Mouse (Mus musculus): ENCODE measurements around the gene Mpp1. TPM values are rescaled to one million over a fixed set of nuclear protein-coding genes. Genes with fewer than 3 reads are reported as not detected.

The Mpp1 gene
- polyA plus RNA-seq, 1 experiment from 2014 or later = 32.6 TPM

GRCm38 (mm10) chrX:75128333-75128980 is 2.4 kb downstream of the Mpp1 start:
- no peaks in the 10 kb centered on the region for H3K36me3 ChIP-seq
- no peak for ATAC-seq (ENCODE audit: low FRiP score)
- no peaks in the 10 kb centered on the region for H3K4me1 ChIP-seq
- no peak overlapping the region for H3K4me2 ChIP-seq
- no peak overlapping the region for H3K4me3 ChIP-seq (replicated peaks)
- H3K27ac ChIP-seq (replicated peaks) = no peak overlapping the region
- no peaks in the 10 kb centered on the region for H3K9me3 ChIP-seq (replicated peaks)
- H3K9ac ChIP-seq (replicated peaks) = no peak overlapping the region
- H3K27me3 ChIP-seq (replicated peaks) = no peaks in the 10 kb centered on the region

- Histone ChIP-seq H3K27me3 (replicated peaks) (no peaks in the 10 kb centered on the region), H3K4me3 (replicated peaks) (no peak overlapping the region), H3K36me3 (no peaks in the 10 kb centered on the region), H3K9ac (replicated peaks) (no peak overlapping the region), H3K4me1 (no peaks in the 10 kb centered on the region), H3K27ac (replicated peaks) (no peak overlapping the region), H3K4me2 (no peak overlapping the region), H3K9me3 (replicated peaks) (no peaks in the 10 kb centered on the region)
- ATAC-seq (ENCODE audit: low FRiP score) = no peak
These were observed 3.9 kb downstream of the Mpp1 start for GRCm38 (mm10) chrX:75126893-75127292.

GRCm38 (mm10) chrX:75125606-75126005 is 5.2 kb downstream of the Mpp1 start:
- Histone ChIP-seq H3K9me3 (replicated peaks) (no peaks in the 10 kb centered on the region), H3K4me1 (no peaks in the 10 kb centered on the region), H3K36me3 (no peaks in the 10 kb centered on the region), H3K4me2 (no peak overlapping the region), H3K27ac (replicated peaks) (no peak overlapping the region), H3K27me3 (replicated peaks) (no peaks in the 10 kb centered on the region), H3K4me3 (replicated peaks) (no peak overlapping the region), H3K9ac (replicated peaks) (no peak overlapping the region)
- WGBS = 87% methylated on average over 3 of the region's 3 CpGs
- ATAC-seq (ENCODE audit: low FRiP score) = no peak

GRCm38 (mm10) chrX:75115550-75115949 is 15.3 kb downstream of the Mpp1 start:
- no peak for ATAC-seq (ENCODE audit: low FRiP score)
- H3K4me1 ChIP-seq = no peaks in the 10 kb centered on the region
- no peaks in the 10 kb centered on the region for H3K9me3 ChIP-seq (replicated peaks)
- no peaks in the 10 kb centered on the region for H3K27me3 ChIP-seq (replicated peaks)
- H3K9ac ChIP-seq (replicated peaks) = no peak overlapping the region
- H3K4me3 ChIP-seq (replicated peaks) = no peak overlapping the region
- no peak overlapping the region for H3K27ac ChIP-seq (replicated peaks)
- H3K4me2 ChIP-seq = no peak overlapping the region
- peaks cover 2% of the 10 kb centered on the region; the same call in 1 of the 2 replicates for H3K36me3 ChIP-seq

GRCm38 (mm10) chrX:75102293-75102692 is 28.5 kb downstream of the Mpp1 start:
- Histone ChIP-seq H3K36me3 (peaks cover 14% of the 10 kb centered on the region), H3K4me2 (no peak overlapping the region), H3K9me3 (replicated peaks) (no peaks in the 10 kb centered on the region), H3K9ac (replicated peaks) (no peak overlapping the region), H3K27ac (replicated peaks) (no peak overlapping the region), H3K27me3 (replicated peaks) (no peaks in the 10 kb centered on the region), H3K4me1 (0 out of 2 replicates have a peak, but pooled peaks cover 5% of the 10 kb centered on the region), H3K4me3 (replicated peaks) (no peak overlapping the region)
- no peak for ATAC-seq (ENCODE audit: low FRiP score)
- WGBS = 95% methylated on average over 6 of the region's 6 CpGs

- H3K4me1 ChIP-seq = 0 out of 2 replicates have a peak, but pooled peaks cover 9% of the 10 kb centered on the region
- H3K36me3 ChIP-seq = no peaks in the 10 kb centered on the region
- WGBS = 90% methylated on average over 8 of the region's 8 CpGs
- no peak for ATAC-seq (ENCODE audit: low FRiP score)
- H3K4me2 ChIP-seq = no peak overlapping the region
- no peaks in the 10 kb centered on the region for H3K27me3 ChIP-seq (replicated peaks)
- no peak overlapping the region for H3K27ac ChIP-seq (replicated peaks)
- no peak overlapping the region for H3K4me3 ChIP-seq (replicated peaks)
- no peak overlapping the region for H3K9ac ChIP-seq (replicated peaks)
- no peaks in the 10 kb centered on the region for H3K9me3 ChIP-seq (replicated peaks)
These were observed 32.0 kb downstream of the Mpp1 start for GRCm38 (mm10) chrX:75098799-75099198.

GRCm38 (mm10) chrX:75096163-75096770 is 34.5 kb downstream of the Mpp1 start:
- 0 out of 2 replicates have a peak, but pooled peaks cover 9% of the 10 kb centered on the region for H3K4me1 ChIP-seq
- WGBS = 25% methylated on average over 23 of the region's 23 CpGs
- peak overlapping the region; percentile 56 for H3K4me3 ChIP-seq (replicated peaks)
- H3K27me3 ChIP-seq (replicated peaks) = no peaks in the 10 kb centered on the region
- peak overlapping the region; percentile 42 for H3K9ac ChIP-seq (replicated peaks)
- peak overlapping the region; percentile 73 for H3K27ac ChIP-seq (replicated peaks)
- ATAC-seq (ENCODE audit: low FRiP score) = peak; percentile 60
- H3K4me2 ChIP-seq = peak overlapping the region; percentile 57
- no peaks in the 10 kb centered on the region for H3K36me3 ChIP-seq
- no peaks in the 10 kb centered on the region for H3K9me3 ChIP-seq (replicated peaks)

GRCm38 (mm10) chrX:75095369-75096162 is 35.2 kb downstream of the Mpp1 start, which contains the start of gene Dkc1:
Gene Dkc1, plus strand, starts transcription at chrX:75095854.
- Histone ChIP-seq H3K27me3 (replicated peaks) (no peaks in the 10 kb centered on the region), H3K4me3 (replicated peaks) (peak within 1 kb of the TSS; percentile 56), H3K4me2 (peak within 1 kb of the TSS; percentile 57), H3K9me3 (replicated peaks) (no peaks in the 10 kb centered on the region), H3K9ac (replicated peaks) (peak within 1 kb of the TSS; percentile 42), H3K36me3 (no peaks in the 10 kb centered on the region), H3K4me1 (0 out of 2 replicates have a peak, but pooled peaks cover 9% of the 10 kb centered on the region), H3K27ac (replicated peaks) (peak within 1 kb of the TSS; percentile 73)
- 13% methylated on average over 29 of the region's 29 CpGs for WGBS
- peak; percentile 99 for ATAC-seq (ENCODE audit: low FRiP score)

- H3K4me2 ChIP-seq = peak overlapping the region; percentile 58
- no peak overlapping the region for H3K4me3 ChIP-seq (replicated peaks)
- ATAC-seq (ENCODE audit: low FRiP score) = peak; percentile 49; the same call in 1 of the 2 replicates
- no peaks in the 10 kb centered on the region for H3K4me1 ChIP-seq
- no peaks in the 10 kb centered on the region for H3K9me3 ChIP-seq (replicated peaks)
- H3K27me3 ChIP-seq (replicated peaks) = no peaks in the 10 kb centered on the region
- no peaks in the 10 kb centered on the region for H3K36me3 ChIP-seq
- no peak overlapping the region for H3K9ac ChIP-seq (replicated peaks)
- no peak overlapping the region for H3K27ac ChIP-seq (replicated peaks)
- 20% methylated on average over 1 of the region's 1 CpGs for WGBS
These were observed 45.2 kb downstream of the Mpp1 start for GRCm38 (mm10) chrX:75085654-75086053.

GRCm38 (mm10) chrX:75084774-75085508 is 45.9 kb downstream of the Mpp1 start, which contains the start of gene Gab3:
Gene Gab3, minus strand, starts transcription at chrX:75085458.
- Histone ChIP-seq H3K9ac (replicated peaks) (peak within 1 kb of the TSS; percentile 43), H3K4me1 (no peaks in the 10 kb centered on the region), H3K27ac (replicated peaks) (peak within 1 kb of the TSS; percentile 58; the same call in 1 of the 2 replicates), H3K4me2 (peak within 1 kb of the TSS; percentile 58), H3K36me3 (no peaks in the 10 kb centered on the region), H3K27me3 (replicated peaks) (no peaks in the 10 kb centered on the region), H3K9me3 (replicated peaks) (no peaks in the 10 kb centered on the region), H3K4me3 (replicated peaks) (peak within 1 kb of the TSS; percentile 50)
- 10% methylated on average over 7 of the region's 17 CpGs for WGBS
- ATAC-seq (ENCODE audit: low FRiP score) = peak; percentile 95

Measured in neural tube, embryonic 15.5 days (tissue).